Mouse (Mus musculus) heart, postnatal 0 days (tissue): ENCODE results near the gene Prc1.

Experiments
- CTCF ChIP-seq: IDR thresholded peaks from 2 replicates; pipeline ENCODE4 v1.5.1; 2016; ENCODE audit warnings: antibody characterized with exemption, control low read depth, low read depth
- EP300 ChIP-seq: IDR thresholded peaks from 2 replicates; pipeline ENCODE4 v1.6.1; 2016; ENCODE audit warnings: antibody characterized with exemption, low read depth

- TF ChIP-seq EP300 (no peak), CTCF (no peak)
Measured at GRCm38 (mm10) chr7:80294062-80294763, at the start of gene Prc1.
